Mouse (Mus musculus) heart, embryonic 12.5 days (tissue): ENCODE data around the gene Psat1. TPM values are rescaled to one million over a fixed set of nuclear protein-coding genes. Genes with fewer than 3 reads are reported as not detected.

Source experiments
- ATAC-seq: fragments of 200-750 bp; cut with Nextera tagmentation; 2 replicates; pipeline ENCODE4 v1.8.0; 2017; ENCODE audit warnings: moderate TSS enrichment, moderate library complexity; ENCODE audit not compliant: insufficient number of reproducible peaks, low FRiP score
- H3K27ac ChIP-seq: fragments of 300-500 bp; sonication (generic); 2 replicates; pipeline ENCODE4 v1.5.1; 2016; ENCODE audit warnings: mild to moderate bottlenecking, moderate library complexity; ENCODE audit not compliant: poor library complexity, severe bottlenecking
- H3K27me3 ChIP-seq: fragments of 300-500 bp; sonication (generic); replicated peaks from 2 replicates; pipeline ENCODE4 v1.6.1; 2016; ENCODE audit warnings: mild to moderate bottlenecking, moderate library complexity
- H3K36me3 ChIP-seq: fragments of 300-500 bp; sonication (generic); 2 replicates; pipeline ENCODE4 v1.6.1; 2016; ENCODE audit warnings: mild to moderate bottlenecking, moderate library complexity
- H3K4me1 ChIP-seq: fragments of 300-500 bp; sonication (generic); replicated peaks from 2 replicates; pipeline ENCODE4 v1.6.1; 2016; ENCODE audit warnings: mild to moderate bottlenecking
- H3K4me2 ChIP-seq: fragments of 300-500 bp; sonication (generic); 2 replicates; pipeline ENCODE4 v1.6.1; 2016; ENCODE audit warnings: mild to moderate bottlenecking, moderate library complexity
- H3K4me3 ChIP-seq: fragments of 300-500 bp; sonication (generic); 2 replicates; pipeline ENCODE4 v1.5.1; 2016; ENCODE audit warnings: mild to moderate bottlenecking
- H3K9ac ChIP-seq: fragments of 300-500 bp; sonication (generic); 2 replicates; pipeline ENCODE4 v1.6.1; 2016; ENCODE audit warnings: mild to moderate bottlenecking, moderate library complexity
- H3K9me3 ChIP-seq: fragments of 300-500 bp; sonication (generic); replicated peaks from 2 replicates; pipeline ENCODE4 v1.6.1; 2016; ENCODE audit warnings: mild to moderate bottlenecking, moderate library complexity
- WGBS: fragments of 180-500 bp; shearing (Covaris S2); methylation state at CpG from one replicate; pipeline ENCODE4 v1.1.7; 2016; 5-methylcytosine and 5-hydroxymethylcytosine counted together
- polyA plus RNA-seq: library from polyadenylated mRNA; unstranded; fragments of >200 nt; fragmentation: Nextera tagmentation; extraction: Ambion mirVana; gene quantifications from 2 replicates; pipeline ENCODE4 v1.2.1, GENCODE M21; 2016

The Psat1 gene
- polyA plus RNA-seq, 1 experiment from 2014 or later: 49.8 TPM

- Histone ChIP-seq H3K4me2 (no peak overlapping the region), H3K9ac (no peak overlapping the region), H3K4me1 (no peaks in the 10 kb centered on the region), H3K36me3 (peaks cover 36% of the 10 kb centered on the region), H3K27me3 (no peaks in the 10 kb centered on the region), H3K9me3 (no peaks in the 10 kb centered on the region), H3K4me3 (no peak overlapping the region), H3K27ac (no peak overlapping the region)
- no peak for ATAC-seq
- WGBS: 69% methylated on average over 20 of the region's 20 CpGs
Observed at GRCm38 (mm10) chr19:15903508-15904480, 43.3 kb downstream of the Psat1 start.

- H3K9ac ChIP-seq: no peak overlapping the region
- no peak for ATAC-seq
- no peak overlapping the region for H3K4me3 ChIP-seq
- H3K4me1 ChIP-seq: no peaks in the 10 kb centered on the region
- H3K4me2 ChIP-seq: no peak overlapping the region
- H3K27me3 ChIP-seq: no peaks in the 10 kb centered on the region
- H3K9me3 ChIP-seq: no peaks in the 10 kb centered on the region
- no peak overlapping the region for H3K27ac ChIP-seq
- H3K36me3 ChIP-seq: no peaks in the 10 kb centered on the region
- 79% methylated on average over 3 of the region's 3 CpGs for WGBS
Observed at GRCm38 (mm10) chr19:15895681-15896080, 51.5 kb downstream of the Psat1 start.

GRCm38 (mm10) chr19:15892146-15892545 is 55.0 kb downstream of the Psat1 start:
- WGBS: 85% methylated on average over 4 of the region's 4 CpGs
- Histone ChIP-seq H3K9me3 (no peaks in the 10 kb centered on the region), H3K9ac (no peak overlapping the region), H3K4me3 (no peak overlapping the region), H3K4me2 (no peak overlapping the region), H3K36me3 (no peaks in the 10 kb centered on the region), H3K27ac (no peak overlapping the region), H3K27me3 (no peaks in the 10 kb centered on the region), H3K4me1 (no peaks in the 10 kb centered on the region)
- ATAC-seq: no peak

- WGBS: 83% methylated on average over 4 of the region's 4 CpGs
- no peak for ATAC-seq
- H3K9ac ChIP-seq: no peak overlapping the region
- H3K4me2 ChIP-seq: no peak overlapping the region
- H3K4me1 ChIP-seq: no peaks in the 10 kb centered on the region
- H3K9me3 ChIP-seq: no peaks in the 10 kb centered on the region
- H3K27ac ChIP-seq: no peak overlapping the region
- H3K4me3 ChIP-seq: no peak overlapping the region
- H3K36me3 ChIP-seq: no peaks in the 10 kb centered on the region
- H3K27me3 ChIP-seq: no peaks in the 10 kb centered on the region
Observed at GRCm38 (mm10) chr19:15888466-15888865, 58.7 kb downstream of the Psat1 start.

- no peak overlapping the region for H3K9ac ChIP-seq
- H3K27ac ChIP-seq: no peak overlapping the region
- no peaks in the 10 kb centered on the region for H3K27me3 ChIP-seq
- H3K4me2 ChIP-seq: no peak overlapping the region
- no peaks in the 10 kb centered on the region for H3K9me3 ChIP-seq
- peaks cover 8% of the 10 kb centered on the region; the same call in 1 of the 2 replicates for H3K4me1 ChIP-seq
- no peak for ATAC-seq
- H3K4me3 ChIP-seq: no peak overlapping the region
- 71% methylated on average over 11 of the region's 11 CpGs for WGBS
- H3K36me3 ChIP-seq: no peaks in the 10 kb centered on the region
Observed at GRCm38 (mm10) chr19:15882705-15883426, 64.3 kb downstream of the Psat1 start.

- Histone ChIP-seq H3K4me1 (peaks cover 8% of the 10 kb centered on the region; the same call in 1 of the 2 replicates), H3K36me3 (no peaks in the 10 kb centered on the region), H3K27me3 (no peaks in the 10 kb centered on the region), H3K27ac (no peak overlapping the region), H3K4me3 (no peak overlapping the region), H3K9ac (no peak overlapping the region), H3K9me3 (no peaks in the 10 kb centered on the region), H3K4me2 (no peak overlapping the region)
- no peak for ATAC-seq
- WGBS: 66% methylated on average over 8 of the region's 8 CpGs
Observed at GRCm38 (mm10) chr19:15880731-15881130, 66.4 kb downstream of the Psat1 start.

- Histone ChIP-seq H3K27ac (no peak overlapping the region), H3K4me2 (no peak overlapping the region), H3K9ac (no peak overlapping the region), H3K4me1 (peaks cover 8% of the 10 kb centered on the region; the same call in 1 of the 2 replicates), H3K4me3 (no peak overlapping the region), H3K36me3 (no peaks in the 10 kb centered on the region), H3K9me3 (no peaks in the 10 kb centered on the region), H3K27me3 (no peaks in the 10 kb centered on the region)
- WGBS: 86% methylated on average over 5 of the region's 5 CpGs
- no peak for ATAC-seq
Observed at GRCm38 (mm10) chr19:15879271-15879670, 67.9 kb downstream of the Psat1 start.

- H3K9me3 ChIP-seq: no peaks in the 10 kb centered on the region
- H3K9ac ChIP-seq: no peak overlapping the region
- no peaks in the 10 kb centered on the region for H3K27me3 ChIP-seq
- ATAC-seq: no peak
- no peaks in the 10 kb centered on the region for H3K36me3 ChIP-seq
- WGBS: 36% methylated on average over 7 of the region's 7 CpGs
- no peak overlapping the region for H3K27ac ChIP-seq
- H3K4me1 ChIP-seq: no peaks in the 10 kb centered on the region
- no peak overlapping the region for H3K4me2 ChIP-seq
- no peak overlapping the region for H3K4me3 ChIP-seq
Observed at GRCm38 (mm10) chr19:15868865-15869698, 78.1 kb downstream of the Psat1 start.

- 65% methylated on average over 4 of the region's 4 CpGs for WGBS
- no peaks in the 10 kb centered on the region for H3K9me3 ChIP-seq
- no peak for ATAC-seq
- no peaks in the 10 kb centered on the region for H3K4me1 ChIP-seq
- H3K9ac ChIP-seq: no peak overlapping the region
- no peak overlapping the region for H3K4me3 ChIP-seq
- no peaks in the 10 kb centered on the region for H3K36me3 ChIP-seq
- no peak overlapping the region for H3K4me2 ChIP-seq
- no peaks in the 10 kb centered on the region for H3K27me3 ChIP-seq
- no peak overlapping the region for H3K27ac ChIP-seq
Observed at GRCm38 (mm10) chr19:15866851-15867250, 80.3 kb downstream of the Psat1 start.

- H3K9ac ChIP-seq: no peak overlapping the region
Observed at GRCm38 (mm10) chr19:15866126-15866525, 81.0 kb downstream of the Psat1 start.

GRCm38 (mm10) chr19:15865431-15865830 is 81.7 kb downstream of the Psat1 start:
- H3K27ac ChIP-seq: no peak overlapping the region
- H3K4me2 ChIP-seq: no peak overlapping the region
- H3K27me3 ChIP-seq: no peaks in the 10 kb centered on the region
- H3K36me3 ChIP-seq: no peaks in the 10 kb centered on the region
- no peaks in the 10 kb centered on the region for H3K9me3 ChIP-seq
- no peak for ATAC-seq
- no peak overlapping the region for H3K9ac ChIP-seq
- H3K4me3 ChIP-seq: no peak overlapping the region
- no peaks in the 10 kb centered on the region for H3K4me1 ChIP-seq

More at GRCm38 (mm10) chr19:15866126-15866525, 81.0 kb downstream of the Psat1 start:
- Histone ChIP-seq H3K36me3 (no peaks in the 10 kb centered on the region), H3K27me3 (no peaks in the 10 kb centered on the region), H3K4me3 (no peak overlapping the region), H3K27ac (no peak overlapping the region), H3K4me2 (no peak overlapping the region), H3K4me1 (no peaks in the 10 kb centered on the region), H3K9me3 (no peaks in the 10 kb centered on the region)
- 80% methylated on average over 1 of the region's 1 CpGs for WGBS
- ATAC-seq: no peak
